In genomic region chr2:27572261-27572793, GRCm38 (mm10) we compare ENCODE assay signal across 8 mouse cellular contexts. TPM values are rescaled to one million over a fixed set of nuclear protein-coding genes. Genes with fewer than 3 reads are reported as not detected.
DNase-seq lines count a peak whose midpoint lies in the region; ATAC-seq and TF ChIP-seq lines count a peak whose summit lies in the region.

No protein-coding gene starts in this region.

- peaks cover 22% of the 10 kb centered on the region for H3K4me1 ChIP-seq in forebrain, embryonic 15.5 days
- H3K4me1 ChIP-seq in kidney, adult 2 months (ENCODE audit: control insufficient read depth, insufficient read depth, low read length) = peaks cover 7% of the 10 kb centered on the region; the same call in 1 of the 2 replicates
- H3K4me1 ChIP-seq in midbrain, embryonic 12.5 days = peaks cover 23% of the 10 kb centered on the region

- no peak for TF ChIP-seq POLR2A in kidney, adult 2 months (IDR thresholded peaks at IDR 0.05; ENCODE audit: low read depth, low read length)

- peak; percentile 63 for ATAC-seq in forebrain, embryonic 15.5 days (replicated peaks)
- ATAC-seq in midbrain, embryonic 12.5 days (ENCODE audit: low FRiP score, low read depth) = peak; percentile 49

- no peak overlapping the region for H3K4me3 ChIP-seq in forebrain, embryonic 15.5 days
- H3K4me3 ChIP-seq in kidney, adult 2 months (ENCODE audit: insufficient read depth, low read depth, low read length) = no peak overlapping the region
- no peak overlapping the region for H3K4me3 ChIP-seq in midbrain, embryonic 12.5 days

- TF ChIP-seq CTCF in kidney, adult 2 months (conservative IDR thresholded peaks at IDR 0.05; ENCODE audit: insufficient read depth, insufficient read length, low read depth, low read length) = no peak

- H3K27ac ChIP-seq in forebrain, embryonic 15.5 days (replicated peaks) = peak overlapping the region; percentile 84
- peak overlapping the region; percentile 76 for H3K27ac ChIP-seq in kidney, adult 2 months (ENCODE audit: insufficient read depth, low read depth, low read length)
- peak overlapping the region; percentile 17; the same call in 1 of the 2 replicates for H3K27ac ChIP-seq in midbrain, embryonic 12.5 days (replicated peaks)

- peak; percentile 31 for DNase-seq in adrenal gland, adult 2 months
- DNase-seq in adrenal gland, adult 8-10 months = no peak
- peak; percentile 76 for DNase-seq in kidney, adult 2 months
- no peak for DNase-seq in B cell, adult 2 months
- no peak for DNase-seq in spleen, postnatal 36 days (ENCODE audit: low spot score in 2 of 2)
- no peak for DNase-seq in urinary bladder, postnatal 14 days (ENCODE audit: low spot score)

- no peaks in the 10 kb centered on the region for H3K36me3 ChIP-seq in forebrain, embryonic 15.5 days
- H3K36me3 ChIP-seq in kidney, adult 2 months (ENCODE audit: control insufficient read depth, insufficient read depth, low read length) = no peaks in the 10 kb centered on the region
- H3K36me3 ChIP-seq in midbrain, embryonic 12.5 days = no peaks in the 10 kb centered on the region

- H3K9ac ChIP-seq in forebrain, embryonic 15.5 days (replicated peaks) = no peak overlapping the region
- no peak overlapping the region for H3K9ac ChIP-seq in midbrain, embryonic 12.5 days (replicated peaks)

- H3K9me3 ChIP-seq in forebrain, embryonic 15.5 days = no peaks in the 10 kb centered on the region
- H3K9me3 ChIP-seq in midbrain, embryonic 12.5 days = no peaks in the 10 kb centered on the region

- WGBS in forebrain, embryonic 15.5 days = 37% methylated on average over 8 of the region's 8 CpGs
- WGBS in kidney, adult 2 months = 37% methylated on average over 8 of the region's 8 CpGs
- 66% methylated on average over 8 of the region's 8 CpGs for WGBS in midbrain, embryonic 12.5 days

- peaks cover 49% of the 10 kb centered on the region for H3K27me3 ChIP-seq in forebrain, embryonic 15.5 days
- no peaks in the 10 kb centered on the region for H3K27me3 ChIP-seq in kidney, adult 2 months (replicated peaks; ENCODE audit: control insufficient read depth, insufficient read depth, low read length)
- H3K27me3 ChIP-seq in midbrain, embryonic 12.5 days = peaks cover 26% of the 10 kb centered on the region

- H3K4me2 ChIP-seq in forebrain, embryonic 15.5 days (replicated peaks) = peak overlapping the region; percentile 35
- no peak overlapping the region for H3K4me2 ChIP-seq in midbrain, embryonic 12.5 days (replicated peaks)

RNA-seq across cellular contexts. Expression of gene Wdr5, which starts 57.4 kb away (rescaled TPM):
- total RNA-seq in adrenal gland, adult 2 months (2021) = 10 to 100 TPM; 30.5 TPM
- 50.0 and 52.5 TPM in 2 replicates for polyA plus RNA-seq in adrenal gland, adult 2 months (2012; rRNA removed)
- total RNA-seq in adrenal gland, adult 8-10 months (2022) = 10 to 100 TPM; 31.3 to 42.8 (median 36.3) TPM
- polyA plus RNA-seq in forebrain, embryonic 15.5 days (2015; fragmentation: Nextera tagmentation; extraction: Ambion mirVana) = 50.5 and 55.4 TPM in 2 replicates
- 28.7 and 29.7 TPM in 2 replicates for polyA plus RNA-seq in kidney, adult 2 months (2012; rRNA removed)
- polyA plus RNA-seq in midbrain, embryonic 12.5 days (2016; fragmentation: Nextera tagmentation; extraction: Ambion mirVana) = 61.5 and 62.3 TPM in 2 replicates

Comparison
In these comparisons a context has a peak if more than half of its experiments do, and no peak if none do; other contexts are left out.
1. DNase-seq: peak in adrenal gland, adult 2 months (single experiment) and kidney, adult 2 months (single experiment); none in adrenal gland, adult 8-10 months (single experiment), B cell, adult 2 months (0 of 2), spleen, postnatal 36 days (0 of 2) and urinary bladder, postnatal 14 days (single experiment).
2. H3K27ac ChIP-seq: peak in every context shown above with its lines; median percentile 84 in forebrain, embryonic 15.5 days; 76 in kidney, adult 2 months; 17 in midbrain, embryonic 12.5 days.